Mouse (Mus musculus) spleen, adult 2 months (tissue): ENCODE data around the gene Togaram2.

Experiments used
- CTCF ChIP-seq: fragments of 200-500 bp; IDR thresholded peaks from 2 replicates; pipeline ENCODE4 v1.5.1; 2011; ENCODE audit warnings: mild to moderate bottlenecking, inconsistent platforms; ENCODE audit not compliant: insufficient read depth, insufficient read length, insufficient replicate concordance; ENCODE audit errors: extremely low read depth
- POLR2A ChIP-seq: fragments of 200-500 bp; IDR thresholded peaks from 2 replicates; pipeline ENCODE4 v1.6.1; 2011; ENCODE audit warnings: low read depth, low read length, inconsistent platforms

GRCm38 (mm10) chr17:71778696-71779095 lies 105.6 kb downstream of the Togaram2 start:
- TF ChIP-seq CTCF (no peak), POLR2A (no peak)
